Mouse (Mus musculus) limb, embryonic 15.5 days (tissue): ENCODE measurements around the gene Fndc8. TPM values are rescaled to one million over a fixed set of nuclear protein-coding genes. Genes with fewer than 3 reads are reported as not detected.

Experiments
- ATAC-seq: fragments of 200-750 bp; cut with Nextera tagmentation; 2 replicates; pipeline ENCODE4 v1.8.0; 2017; ENCODE audit warnings: low read depth, moderate TSS enrichment; ENCODE audit not compliant: insufficient number of reproducible peaks, low FRiP score, low TSS enrichment
- H3K27ac ChIP-seq: fragments of 300-500 bp; sonication (generic); 2 replicates; pipeline ENCODE4 v1.5.1; 2015; ENCODE audit warnings: moderate library complexity, mild to moderate bottlenecking, inconsistent platforms
- H3K27me3 ChIP-seq: fragments of 300-500 bp; sonication (generic); 2 replicates; pipeline ENCODE4 v1.6.1; 2015; ENCODE audit warnings: inconsistent platforms
- H3K36me3 ChIP-seq: fragments of 300-500 bp; sonication (generic); 2 replicates; pipeline ENCODE4 v1.6.1; 2015; ENCODE audit warnings: inconsistent platforms
- H3K4me1 ChIP-seq: fragments of 300-500 bp; sonication (generic); 2 replicates; pipeline ENCODE4 v1.6.1; 2015; ENCODE audit warnings: inconsistent platforms
- H3K4me2 ChIP-seq: fragments of 300-500 bp; sonication (generic); 2 replicates; pipeline ENCODE4 v1.6.1; 2015; ENCODE audit warnings: mild to moderate bottlenecking, inconsistent platforms
- H3K4me3 ChIP-seq: fragments of 300-500 bp; sonication (generic); 2 replicates; pipeline ENCODE4 v1.5.1; 2015; ENCODE audit warnings: mild to moderate bottlenecking, inconsistent platforms
- H3K9ac ChIP-seq: fragments of 300-500 bp; sonication (generic); 2 replicates; pipeline ENCODE4 v1.6.1; 2015; ENCODE audit warnings: inconsistent platforms
- H3K9me3 ChIP-seq: fragments of 300-500 bp; sonication (generic); 2 replicates; pipeline ENCODE4 v1.6.1; 2016; ENCODE audit warnings: inconsistent platforms
- WGBS: fragments of 180-500 bp; shearing (Covaris S2); methylation state at CpG from one replicate; pipeline ENCODE4 v1.1.7; 2015; 5-methylcytosine and 5-hydroxymethylcytosine counted together
- polyA plus RNA-seq: library from polyadenylated mRNA; unstranded; fragments of >200 nt; fragmentation: Nextera tagmentation; extraction: Ambion mirVana; gene quantifications from 2 replicates; pipeline ENCODE4 v1.2.1, GENCODE M21; 2015

The Fndc8 gene
- polyA plus RNA-seq, 1 experiment from 2014 or later: 0.37 TPM

- Histone ChIP-seq H3K4me2 (no peak overlapping the region), H3K4me3 (no peak overlapping the region), H3K36me3 (no peaks in the 10 kb centered on the region), H3K27me3 (no peaks in the 10 kb centered on the region), H3K9me3 (no peaks in the 10 kb centered on the region), H3K4me1 (no peaks in the 10 kb centered on the region), H3K9ac (no peak overlapping the region), H3K27ac (no peak overlapping the region)
- no peak for ATAC-seq
- WGBS: 63% methylated on average over 10 of the region's 10 CpGs
These were observed 35.9 kb upstream of the Fndc8 start for GRCm38 (mm10) chr11:82856032-82856431.

GRCm38 (mm10) chr11:82857307-82857848 is 34.5 kb upstream of the Fndc8 start:
- H3K9me3 ChIP-seq: no peaks in the 10 kb centered on the region
- H3K27me3 ChIP-seq: no peaks in the 10 kb centered on the region
- H3K4me1 ChIP-seq: no peaks in the 10 kb centered on the region
- 78% methylated on average over 13 of the region's 13 CpGs for WGBS
- no peak overlapping the region for H3K9ac ChIP-seq
- H3K4me2 ChIP-seq: no peak overlapping the region
- no peak overlapping the region for H3K27ac ChIP-seq
- no peaks in the 10 kb centered on the region for H3K36me3 ChIP-seq
- ATAC-seq: no peak
- no peak overlapping the region for H3K4me3 ChIP-seq

GRCm38 (mm10) chr11:82860759-82861158 is 31.2 kb upstream of the Fndc8 start:
- Histone ChIP-seq H3K27me3 (no peaks in the 10 kb centered on the region), H3K4me3 (no peak overlapping the region), H3K4me2 (no peak overlapping the region), H3K9me3 (no peaks in the 10 kb centered on the region), H3K9ac (no peak overlapping the region), H3K27ac (no peak overlapping the region), H3K4me1 (peaks cover 4% of the 10 kb centered on the region; the same call in 1 of the 2 replicates), H3K36me3 (no peaks in the 10 kb centered on the region)
- 78% methylated on average over 6 of the region's 6 CpGs for WGBS
- no peak for ATAC-seq

- Histone ChIP-seq H3K27me3 (no peaks in the 10 kb centered on the region), H3K9me3 (no peaks in the 10 kb centered on the region), H3K9ac (no peak overlapping the region), H3K4me3 (no peak overlapping the region), H3K27ac (no peak overlapping the region), H3K4me2 (no peak overlapping the region), H3K36me3 (no peaks in the 10 kb centered on the region), H3K4me1 (peaks cover 4% of the 10 kb centered on the region; the same call in 1 of the 2 replicates)
- no peak for ATAC-seq
- WGBS: 60% methylated on average over 8 of the region's 8 CpGs
These were observed 30.4 kb upstream of the Fndc8 start for GRCm38 (mm10) chr11:82861558-82861957.

- ATAC-seq: no peak
- Histone ChIP-seq H3K4me2 (no peak overlapping the region), H3K9me3 (no peaks in the 10 kb centered on the region), H3K27me3 (no peaks in the 10 kb centered on the region), H3K27ac (no peak overlapping the region), H3K4me1 (peaks cover 4% of the 10 kb centered on the region; the same call in 1 of the 2 replicates), H3K4me3 (no peak overlapping the region), H3K36me3 (no peaks in the 10 kb centered on the region), H3K9ac (no peak overlapping the region)
- WGBS: 60% methylated on average over 9 of the region's 9 CpGs
These were observed 29.3 kb upstream of the Fndc8 start for GRCm38 (mm10) chr11:82862638-82863037.

GRCm38 (mm10) chr11:82863059-82863458 is 28.9 kb upstream of the Fndc8 start:
- no peak overlapping the region for H3K4me2 ChIP-seq
- H3K4me3 ChIP-seq: no peak overlapping the region
- H3K9ac ChIP-seq: no peak overlapping the region
- no peaks in the 10 kb centered on the region for H3K9me3 ChIP-seq
- peaks cover 4% of the 10 kb centered on the region; the same call in 1 of the 2 replicates for H3K4me1 ChIP-seq
- H3K36me3 ChIP-seq: no peaks in the 10 kb centered on the region
- H3K27me3 ChIP-seq: no peaks in the 10 kb centered on the region
- 65% methylated on average over 2 of the region's 2 CpGs for WGBS
- ATAC-seq: no peak
- H3K27ac ChIP-seq: no peak overlapping the region

- no peaks in the 10 kb centered on the region for H3K9me3 ChIP-seq
- peaks cover 4% of the 10 kb centered on the region; the same call in 1 of the 2 replicates for H3K4me1 ChIP-seq
- H3K36me3 ChIP-seq: no peaks in the 10 kb centered on the region
- no peak overlapping the region for H3K9ac ChIP-seq
- no peaks in the 10 kb centered on the region for H3K27me3 ChIP-seq
- no peak overlapping the region for H3K27ac ChIP-seq
- no peak for ATAC-seq
- no peak overlapping the region for H3K4me2 ChIP-seq
- WGBS: 50% methylated on average over 4 of the region's 4 CpGs
- no peak overlapping the region for H3K4me3 ChIP-seq
These were observed 28.4 kb upstream of the Fndc8 start for GRCm38 (mm10) chr11:82863488-82863931.

- Histone ChIP-seq H3K9me3 (no peaks in the 10 kb centered on the region), H3K4me1 (peaks cover 11% of the 10 kb centered on the region), H3K9ac (no peak overlapping the region), H3K27ac (no peak overlapping the region), H3K36me3 (no peaks in the 10 kb centered on the region), H3K27me3 (no peaks in the 10 kb centered on the region), H3K4me2 (no peak overlapping the region), H3K4me3 (no peak overlapping the region)
- 80% methylated on average over 10 of the region's 10 CpGs for WGBS
- no peak for ATAC-seq
These were observed 26.0 kb upstream of the Fndc8 start for GRCm38 (mm10) chr11:82865957-82866356.

- 40% methylated on average over 7 of the region's 7 CpGs for WGBS
These were observed 24.9 kb upstream of the Fndc8 start for GRCm38 (mm10) chr11:82866850-82867564.

GRCm38 (mm10) chr11:82867956-82868355 is 24.0 kb upstream of the Fndc8 start:
- peaks cover 11% of the 10 kb centered on the region for H3K4me1 ChIP-seq
- no peak overlapping the region for H3K27ac ChIP-seq
- H3K9me3 ChIP-seq: no peaks in the 10 kb centered on the region
- no peak for ATAC-seq
- H3K4me3 ChIP-seq: no peak overlapping the region
- H3K9ac ChIP-seq: no peak overlapping the region
- no peaks in the 10 kb centered on the region for H3K27me3 ChIP-seq
- 67% methylated on average over 5 of the region's 5 CpGs for WGBS
- H3K36me3 ChIP-seq: no peaks in the 10 kb centered on the region
- H3K4me2 ChIP-seq: no peak overlapping the region

More at GRCm38 (mm10) chr11:82866850-82867564, 24.9 kb upstream of the Fndc8 start:
- no peak for ATAC-seq
- Histone ChIP-seq H3K27ac (no peak overlapping the region), H3K4me3 (no peak overlapping the region), H3K9ac (no peak overlapping the region), H3K27me3 (no peaks in the 10 kb centered on the region), H3K9me3 (no peaks in the 10 kb centered on the region), H3K36me3 (no peaks in the 10 kb centered on the region), H3K4me1 (peaks cover 11% of the 10 kb centered on the region), H3K4me2 (no peak overlapping the region)

GRCm38 (mm10) chr11:82869506-82870172 is 22.3 kb upstream of the Fndc8 start:
- WGBS: 64% methylated on average over 9 of the region's 9 CpGs
- H3K27ac ChIP-seq: no peak overlapping the region
- H3K27me3 ChIP-seq: no peaks in the 10 kb centered on the region
- H3K4me2 ChIP-seq: peak overlapping the region; percentile 79
- no peaks in the 10 kb centered on the region for H3K36me3 ChIP-seq
- no peak for ATAC-seq
- peaks cover 8% of the 10 kb centered on the region for H3K4me1 ChIP-seq
- H3K9ac ChIP-seq: no peak overlapping the region
- no peaks in the 10 kb centered on the region for H3K9me3 ChIP-seq
- H3K4me3 ChIP-seq: peak overlapping the region; percentile 92
